Mouse (Mus musculus) liver, embryonic 16.5 days (tissue): ENCODE results near the gene Mrps18b. TPM values are rescaled to one million over a fixed set of nuclear protein-coding genes. Genes with fewer than 3 reads are reported as not detected.

Experiments used
- ATAC-seq: fragments of 200-750 bp; cut with Nextera tagmentation; 2 replicates; pipeline ENCODE4 v1.8.0; 2017; ENCODE audit warnings: low read depth, mild to moderate bottlenecking, moderate number of reproducible peaks, moderate library complexity
- H3K27ac ChIP-seq: fragments of 300-500 bp; sonication (generic); 2 replicates; pipeline ENCODE4 v1.5.1; 2014; ENCODE audit warnings: mild to moderate bottlenecking, low read length
- H3K27me3 ChIP-seq: fragments of 300-500 bp; sonication (generic); 2 replicates; pipeline ENCODE4 v1.6.1; 2014; ENCODE audit warnings: low read depth, low read length, mixed read lengths; ENCODE audit not compliant: control insufficient read depth, insufficient read depth
- H3K36me3 ChIP-seq: fragments of 300-500 bp; sonication (generic); 2 replicates; pipeline ENCODE4 v1.6.1; 2014; ENCODE audit warnings: mild to moderate bottlenecking; ENCODE audit not compliant: control insufficient read depth, insufficient read depth
- H3K4me1 ChIP-seq: fragments of 300-500 bp; sonication (generic); 2 replicates; pipeline ENCODE4 v1.6.1; 2014; ENCODE audit warnings: low read depth, low read length, mixed read lengths; ENCODE audit not compliant: control insufficient read depth
- H3K4me2 ChIP-seq: fragments of 300-500 bp; sonication (generic); 2 replicates; pipeline ENCODE4 v1.6.1; 2014; ENCODE audit warnings: low read depth, low read length, mixed read lengths
- H3K4me3 ChIP-seq: fragments of 300-500 bp; sonication (generic); 2 replicates; pipeline ENCODE4 v1.5.1; 2014; ENCODE audit warnings: low read depth, mild to moderate bottlenecking, low read length
- H3K9ac ChIP-seq: fragments of 300-500 bp; sonication (generic); 2 replicates; pipeline ENCODE4 v1.6.1; 2014; ENCODE audit warnings: low read depth, low read length
- H3K9me3 ChIP-seq: fragments of 300-500 bp; sonication (generic); replicated peaks from 2 replicates; pipeline ENCODE4 v1.6.1; 2016; ENCODE audit warnings: low read length; ENCODE audit not compliant: control insufficient read depth
- WGBS: fragments of 180-500 bp; shearing (Covaris S2); extraction: QIAGEN DNeasy Blood & Tissue Kit; methylation state at CpG from one replicate; pipeline ENCODE4 v1.1.7; 2014; ENCODE audit not compliant: insufficient replicate concordance; 5-methylcytosine and 5-hydroxymethylcytosine counted together
- microRNA counts: library from miRNA; unstranded; fragments of <30 nt; microRNA quantifications from one replicate; lab custom pipeline; 2016
- microRNA-seq: library from miRNA; unstranded; fragments of <30 nt; microRNA quantifications from one replicate; pipeline ENCODE4, GENCODE M21; 2016
- polyA plus RNA-seq: library from polyadenylated mRNA; unstranded; fragments of >200 nt; fragmentation: Nextera tagmentation; extraction: Ambion mirVana; gene quantifications from 2 replicates; pipeline ENCODE4 v1.2.1, GENCODE M21; 2015

Mrps18b gene
- polyA plus RNA-seq, 1 experiment from 2014 or later = 56.3 TPM

GRCm38 (mm10) chr17:35866281-35866831 is 49.8 kb downstream of the Mrps18b start:
- peak overlapping the region; percentile 52 for H3K9ac ChIP-seq
- H3K4me2 ChIP-seq = peak overlapping the region; percentile 79
- peaks cover 2% of the 10 kb centered on the region; the same call in 1 of the 2 replicates for H3K9me3 ChIP-seq
- H3K4me1 ChIP-seq = peaks cover 27% of the 10 kb centered on the region
- peak; percentile 10; the same call in 1 of the 2 replicates for ATAC-seq
- 0% methylated on average over 37 of the region's 38 CpGs for WGBS
- H3K4me3 ChIP-seq = peak overlapping the region; percentile 57
- peaks cover 62% of the 10 kb centered on the region for H3K27me3 ChIP-seq
- peaks cover 3% of the 10 kb centered on the region; the same call in 1 of the 2 replicates for H3K36me3 ChIP-seq
- H3K27ac ChIP-seq = peak overlapping the region; percentile 78

GRCm38 (mm10) chr17:35865481-35866280 is 50.5 kb downstream of the Mrps18b start, which contains the start of gene Ppp1r18:
TSS of gene Ppp1r18 (plus strand) at chr17:35865593.
- H3K36me3 ChIP-seq = no peaks in the 10 kb centered on the region
- H3K4me3 ChIP-seq = peak within 1 kb of the TSS; percentile 57
- peak within 1 kb of the TSS; percentile 79 for H3K4me2 ChIP-seq
- H3K27ac ChIP-seq = peak within 1 kb of the TSS; percentile 78
- H3K9me3 ChIP-seq = no peaks in the 10 kb centered on the region
- no peak for ATAC-seq
- H3K9ac ChIP-seq = peak within 1 kb of the TSS; percentile 52
- H3K4me1 ChIP-seq = peaks cover 29% of the 10 kb centered on the region
- H3K27me3 ChIP-seq = peaks cover 61% of the 10 kb centered on the region
- under 1% methylated on average over 45 of the region's 48 CpGs for WGBS

- peaks cover 59% of the 10 kb centered on the region for H3K27me3 ChIP-seq
- no peak for ATAC-seq
- WGBS = 33% methylated on average over 10 of the region's 10 CpGs
- peaks cover 29% of the 10 kb centered on the region for H3K4me1 ChIP-seq
- peak overlapping the region; percentile 79 for H3K4me2 ChIP-seq
- H3K27ac ChIP-seq = peak overlapping the region; percentile 78; the same call in 1 of the 2 replicates
- no peak overlapping the region for H3K9ac ChIP-seq
- no peaks in the 10 kb centered on the region for H3K36me3 ChIP-seq
- peak overlapping the region; percentile 57 for H3K4me3 ChIP-seq
- no peaks in the 10 kb centered on the region for H3K9me3 ChIP-seq
These were observed 51.3 kb downstream of the Mrps18b start for GRCm38 (mm10) chr17:35864832-35865353.

GRCm38 (mm10) chr17:35861198-35861857 is 54.9 kb downstream of the Mrps18b start, which contains the start of gene Nrm:
TSS of gene Nrm (plus strand) at chr17:35861318.
- Histone ChIP-seq H3K4me3 (peak within 1 kb of the TSS; percentile 84), H3K9me3 (no peaks in the 10 kb centered on the region), H3K4me1 (peaks cover 27% of the 10 kb centered on the region), H3K36me3 (peaks cover 12% of the 10 kb centered on the region), H3K27me3 (peaks cover 24% of the 10 kb centered on the region), H3K27ac (peak within 1 kb of the TSS; percentile 77), H3K9ac (peak within 1 kb of the TSS; percentile 77), H3K4me2 (peak within 1 kb of the TSS; percentile 68)
- peak; percentile 94 for ATAC-seq
- under 1% methylated on average over 47 of the region's 47 CpGs for WGBS

- Histone ChIP-seq H3K9ac (peak overlapping the region; percentile 77), H3K36me3 (peaks cover 12% of the 10 kb centered on the region), H3K4me3 (peak overlapping the region; percentile 84), H3K4me1 (peaks cover 22% of the 10 kb centered on the region), H3K27ac (peak overlapping the region; percentile 77; the same call in 1 of the 2 replicates), H3K4me2 (peak overlapping the region; percentile 68), H3K9me3 (no peaks in the 10 kb centered on the region), H3K27me3 (peaks cover 19% of the 10 kb centered on the region)
- ATAC-seq = no peak
- WGBS = 7% methylated on average over 12 of the region's 12 CpGs
These were observed 55.4 kb downstream of the Mrps18b start for GRCm38 (mm10) chr17:35860831-35861197.

MicroRNAs encoded within 50 kb of the gene (microRNA counts, 519-probe panel; counts per million panel counts)
- 60.7 counts per million for microRNA mmu-miR-1894-3p (lab: Ali Mortazavi, UCI)
- microRNA mmu-miR-1894-5p (lab: Ali Mortazavi, UCI) = 2,160 counts per million, percentile 35 among the panel's probes with 10 or more counts
- microRNA mmu-miR-877 (lab: Ali Mortazavi, UCI) = 2,281 counts per million, percentile 45 among the panel's probes with 10 or more counts

Small RNA genes lying within 50 kb of the gene (microRNA-seq; reads per million reads assigned to microRNA genes)
- 4.4 reads per million, percentile 16 among the genes with 10 or more reads in this experiment for gene Gm28033
- not detected for gene Mir1894
- 57.6 reads per million, percentile 49 among the genes with 10 or more reads in this experiment for gene Mir877

Other genes with a start within 250 kb of the Mrps18b start
- 4.9 and 6.5 TPM in 2 replicates for gene Vars2, start 248.8 kb downstream of the Mrps18b start, polyA plus RNA-seq
- 21.4 and 21.6 TPM in 2 replicates for gene Gtf2h4, start 242.7 kb downstream of the Mrps18b start, polyA plus RNA-seq
- 2.9 and 4.1 TPM in 2 replicates for gene Ddr1, start 211.8 kb downstream of the Mrps18b start, polyA plus RNA-seq
- 15.8 and 19.4 TPM in 2 replicates for gene Ier3, start 94.7 kb downstream of the Mrps18b start, polyA plus RNA-seq
- gene Flot1, start 93.2 kb downstream of the Mrps18b start, polyA plus RNA-seq = 32.7 and 33.6 TPM in 2 replicates
- gene Tubb5, start 78.1 kb downstream of the Mrps18b start, polyA plus RNA-seq = 328 and 345 TPM in 2 replicates
- gene Mdc1, start 74.9 kb downstream of the Mrps18b start, polyA plus RNA-seq = 10.0 and 10.3 TPM in 2 replicates
- gene Nrm, start 55.1 kb downstream of the Mrps18b start, polyA plus RNA-seq = 20.7 and 21.1 TPM in 2 replicates
- 10.5 and 14.2 TPM in 2 replicates for gene Ppp1r18, start 50.8 kb downstream of the Mrps18b start, polyA plus RNA-seq
- gene Dhx16, start 36.6 kb downstream of the Mrps18b start, polyA plus RNA-seq = 29.1 and 29.8 TPM in 2 replicates
- gene 2310061I04Rik, start 19.0 kb downstream of the Mrps18b start, polyA plus RNA-seq = 7.9 and 8.0 TPM in 2 replicates
- gene Atat1, start 6.3 kb downstream of the Mrps18b start, polyA plus RNA-seq = 7.4 and 7.7 TPM in 2 replicates
- gene Ppp1r10, start within 50 bp of the Mrps18b start, polyA plus RNA-seq = 22.2 and 24.7 TPM in 2 replicates
- 42.4 and 43.9 TPM in 2 replicates for gene Abcf1, start 53.4 kb upstream of the Mrps18b start, polyA plus RNA-seq
- gene Gnl1, start 63.5 kb upstream of the Mrps18b start, polyA plus RNA-seq = 8.8 and 8.9 TPM in 2 replicates
- 5.5 and 5.9 TPM in 2 replicates for gene Prr3, start 63.8 kb upstream of the Mrps18b start, polyA plus RNA-seq
- 6.6 and 7.9 TPM in 2 replicates for gene H2-T24, start 104.2 kb upstream of the Mrps18b start, polyA plus RNA-seq
- gene H2-T23, start 116.5 kb upstream of the Mrps18b start, polyA plus RNA-seq = 69.6 and 73.5 TPM in 2 replicates
- 11.3 and 13.4 TPM in 2 replicates for gene H2-T22, start 126.4 kb upstream of the Mrps18b start, polyA plus RNA-seq
- not detected in 2 replicates for gene Gm6034, start 126.6 kb upstream of the Mrps18b start, polyA plus RNA-seq
- 0.20 TPM in 1 of 2 replicates, not detected in the other for gene Gm11127, start 142.0 kb upstream of the Mrps18b start, polyA plus RNA-seq
- not detected in 2 replicates for gene Gm19684, start 205.3 kb upstream of the Mrps18b start, polyA plus RNA-seq
- gene Gm7030, start 213.0 kb upstream of the Mrps18b start, polyA plus RNA-seq = not detected in 2 replicates